Mouse (Mus musculus) erythroblast, embryonic 14.5 days (primary cell): ENCODE measurements around the gene Ireb2.

Source experiments
- GATA1 ChIP-seq: IDR thresholded peaks from 2 replicates; pipeline ENCODE4 v1.6.1; 2012; ENCODE audit warnings: low read length, inconsistent platforms, mixed read lengths
- TAL1 ChIP-seq: IDR thresholded peaks from 3 replicates; pipeline ENCODE4 v1.6.1; 2012; ENCODE audit warnings: low read length, inconsistent platforms, mixed read lengths

- TF ChIP-seq TAL1 = no peak
- TF ChIP-seq GATA1 = no peak
Observed at GRCm38 (mm10) chr9:54949465-54949864, 85.9 kb downstream of the Ireb2 start.
